Comparison of ENCODE assay signal across 8 mouse cellular contexts in genomic region chr5:147293127-147293910, GRCm38 (mm10). TPM values are rescaled to one million over a fixed set of nuclear protein-coding genes. Genes with fewer than 3 reads are reported as not detected.
A peak's percentile ranks its signal among the peaks of the same experiment; 100 is the strongest.
DNase-seq lines count a peak whose midpoint lies in the region; ATAC-seq and TF ChIP-seq lines count a peak whose summit lies in the region.

No protein-coding gene starts in this region.

- H3K27me3 ChIP-seq in heart, adult 2 months (ENCODE audit: control insufficient read depth, insufficient read depth, low read length) = no peaks in the 10 kb centered on the region; the same call in 1 of the 2 replicates
- peaks cover 60% of the 10 kb centered on the region for H3K27me3 ChIP-seq in hindbrain, embryonic 11.5 days (ENCODE audit: control insufficient read depth, insufficient read depth, low read length)

- 20% methylated on average over 18 of the region's 18 CpGs for WGBS in heart, adult 2 months
- WGBS in hindbrain, embryonic 11.5 days = 13% methylated on average over 18 of the region's 18 CpGs

- H3K9me3 ChIP-seq in hindbrain, embryonic 11.5 days (ENCODE audit: control insufficient read depth, low read length) = no peaks in the 10 kb centered on the region

- H3K9ac ChIP-seq in heart, adult 2 months (ENCODE audit: low read depth, low read length) = no peak overlapping the region
- no peak overlapping the region for H3K9ac ChIP-seq in hindbrain, embryonic 11.5 days (ENCODE audit: low read depth, low read length)

- no peak overlapping the region for H3K4me2 ChIP-seq in hindbrain, embryonic 11.5 days (replicated peaks; ENCODE audit: low read depth, low read length)

- TF ChIP-seq CTCF in heart, adult 2 months (IDR thresholded peaks at IDR 0.05) = peak; percentile 85
- peak; percentile 90 for TF ChIP-seq CTCF in brain, embryonic 14.5 days (IDR thresholded peaks at IDR 0.05; ENCODE audit: borderline replicate concordance, extremely low read depth, insufficient read depth, insufficient read length)
- peak; percentile 80 for TF ChIP-seq CTCF in left cerebral cortex, adult 2 months (IDR thresholded peaks at IDR 0.05)

- no peak overlapping the region for H3K27ac ChIP-seq in heart, adult 2 months
- H3K27ac ChIP-seq in hindbrain, embryonic 11.5 days (ENCODE audit: low read depth, low read length) = no peak overlapping the region
- H3K27ac ChIP-seq in left cerebral cortex, adult 2 months = no peak overlapping the region

- ATAC-seq in erythroid progenitor cell, adult 5-6 weeks (replicated peaks; ENCODE audit: low FRiP score, poor library complexity, severe bottlenecking) = 0 out of 2 replicates have a peak, but pooled peaks have one; percentile 49
- peak; percentile 83 for ATAC-seq in hindbrain, embryonic 11.5 days (ENCODE audit: low FRiP score)
- ATAC-seq in megakaryocyte, adult 5-6 weeks (ENCODE audit: poor library complexity, severe bottlenecking) = peak; percentile 94

- intact Hi-C loops in heart, adult 2 months (cut with DNase I) = no loop called here
- intact Hi-C loops in heart, postnatal 25 days (cut with DNase I) = no loop called here
- intact Hi-C loops in left cerebral cortex, adult 2 months (cut with DNase I) = no loop called here

- TF ChIP-seq POLR2A in heart, adult 2 months (IDR thresholded peaks at IDR 0.05; ENCODE audit: insufficient read depth, low read depth, low read length) = no peak
- no peak for TF ChIP-seq POLR2A in brain, embryonic 14.5 days (IDR thresholded peaks at IDR 0.05; ENCODE audit: borderline replicate concordance, extremely low read depth, insufficient read depth, insufficient read length, poor library complexity, severe bottlenecking)

- H3K36me3 ChIP-seq in heart, adult 2 months (ENCODE audit: control insufficient read depth, insufficient read depth, low read length) = no peaks in the 10 kb centered on the region
- no peaks in the 10 kb centered on the region for H3K36me3 ChIP-seq in hindbrain, embryonic 11.5 days (ENCODE audit: control insufficient read depth, insufficient read depth, low read length)

- no peaks in the 10 kb centered on the region for H3K79me2 ChIP-seq in heart, adult 2 months (replicated peaks; ENCODE audit: control insufficient read depth, insufficient read depth, low read length)

- peak; percentile 34 to 53 for DNase-seq in heart, adult 2 months
- no peak for DNase-seq in heart, postnatal 25 days (ENCODE audit: low spot score)
- peak; percentile 81 for DNase-seq in brain, embryonic 14.5 days (ENCODE audit: low read depth)
- peak; percentile 91 for DNase-seq in hindbrain, embryonic 11.5 days (ENCODE audit: low spot score)
- DNase-seq in left cerebral cortex, adult 2 months (ENCODE audit: extremely low spot score in 1 of 2, low spot score in 2 of 2) = peak; percentile 50 to 51
- DNase-seq in right cerebral cortex, postnatal 14 days = peak; percentile 64

- H3K4me3 ChIP-seq in heart, adult 2 months = no peak overlapping the region
- H3K4me3 ChIP-seq in hindbrain, embryonic 11.5 days (ENCODE audit: low read depth, low read length) = no peak overlapping the region
- H3K4me3 ChIP-seq in left cerebral cortex, adult 2 months = no peak overlapping the region

- TF ChIP-seq EP300 in heart, adult 2 months (IDR thresholded peaks at IDR 0.05; ENCODE audit: insufficient read depth, low read depth, low read length) = no peak

- no peaks in the 10 kb centered on the region for H3K4me1 ChIP-seq in heart, adult 2 months (ENCODE audit: control insufficient read depth, insufficient read depth, low read length)
- H3K4me1 ChIP-seq in hindbrain, embryonic 11.5 days (replicated peaks; ENCODE audit: control insufficient read depth, insufficient read depth, low read length) = no peaks in the 10 kb centered on the region

RNA-seq across cellular contexts. Expression of gene Cdx2, which starts 13.8 kb away (rescaled TPM):
- total RNA-seq in heart, adult 2 months (2021) = not detected
- polyA plus RNA-seq in heart, adult 2 months (2012; rRNA removed) = not detected in 2 replicates
- not detected for total RNA-seq in heart, postnatal 25 days (2021)
- not detected in 2 replicates for polyA plus RNA-seq in brain, embryonic 14.5 days (2012; rRNA removed)
- not detected in 2 replicates for total RNA-seq in erythroid progenitor cell, adult 5-6 weeks (2015; ENCODE audit: low replicate concordance)
- total RNA-seq in erythroid progenitor cell, adult 5-6 weeks (2017; ENCODE audit: low replicate concordance) = not detected in 2 replicates
- not detected in 2 replicates for polyA plus RNA-seq in hindbrain, embryonic 11.5 days (2014; fragmentation: Nextera tagmentation; extraction: Ambion mirVana)
- not detected for total RNA-seq in left cerebral cortex, adult 2 months (2021)
- total RNA-seq in megakaryocyte, adult 5-6 weeks (2015) = not detected in 2 replicates
- not detected in 2 replicates for total RNA-seq in megakaryocyte, adult 5-6 weeks (2017)

RNA-seq across cellular contexts. Expression of gene Pdx1, which starts 23.6 kb away (rescaled TPM):
- not detected for total RNA-seq in heart, adult 2 months (2021)
- not detected in 2 replicates for polyA plus RNA-seq in heart, adult 2 months (2012; rRNA removed)
- total RNA-seq in heart, postnatal 25 days (2021) = not detected
- not detected in 2 replicates for polyA plus RNA-seq in brain, embryonic 14.5 days (2012; rRNA removed)
- total RNA-seq in erythroid progenitor cell, adult 5-6 weeks (2015; ENCODE audit: low replicate concordance) = not detected in 2 replicates
- total RNA-seq in erythroid progenitor cell, adult 5-6 weeks (2017; ENCODE audit: low replicate concordance) = not detected in 2 replicates
- polyA plus RNA-seq in hindbrain, embryonic 11.5 days (2014; fragmentation: Nextera tagmentation; extraction: Ambion mirVana) = not detected in 2 replicates
- total RNA-seq in left cerebral cortex, adult 2 months (2021) = not detected
- not detected in 2 replicates for total RNA-seq in megakaryocyte, adult 5-6 weeks (2015)
- not detected in 2 replicates for total RNA-seq in megakaryocyte, adult 5-6 weeks (2017)

RNA-seq across cellular contexts. Expression of gene Urad, which starts 28.9 kb away (rescaled TPM):
- total RNA-seq in heart, adult 2 months (2021) = not detected
- not detected in 2 replicates for polyA plus RNA-seq in heart, adult 2 months (2012; rRNA removed)
- total RNA-seq in heart, postnatal 25 days (2021) = not detected
- polyA plus RNA-seq in brain, embryonic 14.5 days (2012; rRNA removed) = not detected in 2 replicates
- total RNA-seq in erythroid progenitor cell, adult 5-6 weeks (2015; ENCODE audit: low replicate concordance) = not detected in 2 replicates
- total RNA-seq in erythroid progenitor cell, adult 5-6 weeks (2017; ENCODE audit: low replicate concordance) = not detected in 2 replicates
- polyA plus RNA-seq in hindbrain, embryonic 11.5 days (2014; fragmentation: Nextera tagmentation; extraction: Ambion mirVana) = not detected in 2 replicates
- total RNA-seq in left cerebral cortex, adult 2 months (2021) = not detected
- not detected in 2 replicates for total RNA-seq in megakaryocyte, adult 5-6 weeks (2015)
- not detected in 2 replicates for total RNA-seq in megakaryocyte, adult 5-6 weeks (2017)
